Mouse (Mus musculus) retina, adult 2 months (tissue): ENCODE data around the gene Vmn2r36.
"Not testable (repeated sequence)": the region's sequence is repeated elsewhere in the genome, so short reads cannot be mapped to it uniquely, and the experiment has no call there.

Experiments
- DNase-seq: peaks from one replicate; pipeline ENCODE4 v3.0.0-alpha.2; 2012; ENCODE audit warnings: low read depth, low spot score

The Vmn2r36 gene

GRCm38 (mm10) chr7:7902395-7902794, at the start of gene Vmn2r36:
TSS of gene Vmn2r36 (minus strand) at chr7:7902495.
- not testable (repeated sequence) for DNase-seq
